ENCODE assay signal across 10 mouse cellular contexts in the genomic region with DNA sequence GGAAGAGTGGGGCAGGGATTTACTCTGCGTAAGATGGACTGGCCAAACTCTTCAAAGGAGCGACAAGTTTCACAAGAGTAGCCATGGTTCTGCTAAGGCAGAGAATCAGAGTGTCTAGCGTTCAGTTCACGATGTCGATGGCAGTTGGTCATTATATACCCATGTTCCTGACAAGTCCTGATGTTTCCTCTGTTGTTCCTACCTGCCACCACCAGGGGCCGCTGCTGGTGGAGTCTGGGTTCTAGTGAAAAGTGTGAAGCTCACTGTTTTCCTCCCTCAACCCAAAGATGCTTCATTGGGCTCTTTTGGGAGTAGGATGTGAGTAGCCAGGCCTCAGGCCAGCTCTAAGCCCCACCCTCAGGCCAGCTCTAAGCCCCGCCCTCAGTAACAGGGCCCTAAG. TPM values are rescaled to one million over a fixed set of nuclear protein-coding genes. Genes with fewer than 3 reads are reported as not detected.
A peak's percentile ranks its signal among the peaks of the same experiment; 100 is the strongest.
DNase-seq lines count a peak whose midpoint lies in the region; ATAC-seq and TF ChIP-seq lines count a peak whose summit lies in the region.
"Had no signal": no experiment of that assay in that cellular context is flagged by ENCODE, and none has a peak within 500 bp of the region (broad histone marks: within the 10 kb centered on the region; RNA-seq: fewer than 3 reads in every experiment).

No protein-coding gene starts in this region.

- H3K4me2 ChIP-seq in hindbrain, embryonic 13.5 days, result no peak overlapping the region
- H3K4me2 ChIP-seq: embryonic facial prominence, embryonic 12.5 days; limb, embryonic 13.5 days had no signal

- H3K27ac ChIP-seq in hindbrain, embryonic 10.5 days, result no peak overlapping the region
- H3K27ac ChIP-seq in hindbrain, embryonic 13.5 days, result no peak overlapping the region
- H3K27ac ChIP-seq in cortical plate, adult 2 months (ENCODE audit: insufficient read depth, low read length), result no peak overlapping the region
- no peak overlapping the region for H3K27ac ChIP-seq in small intestine, adult 2 months (ENCODE audit: insufficient read depth, low read depth, low read length)
- H3K27ac ChIP-seq in forebrain, embryonic 10.5 days, result no peak overlapping the region
- H3K27ac ChIP-seq: embryonic facial prominence, embryonic 12.5 days; limb, embryonic 13.5 days had no signal

- no peak overlapping the region for H3K4me3 ChIP-seq in hindbrain, embryonic 10.5 days
- H3K4me3 ChIP-seq in hindbrain, embryonic 13.5 days, result no peak overlapping the region
- no peak overlapping the region for H3K4me3 ChIP-seq in E14TG2a.4 (replicated peaks; ENCODE audit: low read length)
- H3K4me3 ChIP-seq in cortical plate, adult 2 months (ENCODE audit: insufficient read depth, low read length), result no peak overlapping the region
- no peak overlapping the region for H3K4me3 ChIP-seq in small intestine, adult 2 months (ENCODE audit: low read depth, low read length)
- no peak overlapping the region for H3K4me3 ChIP-seq in forebrain, embryonic 10.5 days
- H3K4me3 ChIP-seq: embryonic facial prominence, embryonic 12.5 days; limb, embryonic 13.5 days had no signal

- peaks cover 6% of the 10 kb centered on the region for H3K27me3 ChIP-seq in hindbrain, embryonic 10.5 days (ENCODE audit: insufficient read depth, poor library complexity, severe bottlenecking)
- H3K27me3 ChIP-seq in hindbrain, embryonic 13.5 days, result no peaks in the 10 kb centered on the region
- H3K27me3 ChIP-seq in E14TG2a.4 (ENCODE audit: insufficient read depth, low read length), result peaks cover 26% of the 10 kb centered on the region
- no peaks in the 10 kb centered on the region; the same call in 1 of the 2 replicates for H3K27me3 ChIP-seq in small intestine, adult 2 months (ENCODE audit: control insufficient read depth, insufficient read depth, low read length)
- peaks cover 10% of the 10 kb centered on the region; the same call in 1 of the 2 replicates for H3K27me3 ChIP-seq in forebrain, embryonic 10.5 days (ENCODE audit: poor library complexity, severe bottlenecking)
- H3K27me3 ChIP-seq: embryonic facial prominence, embryonic 12.5 days; limb, embryonic 13.5 days had no signal

- H3K4me1 ChIP-seq in hindbrain, embryonic 10.5 days (replicated peaks), result no peaks in the 10 kb centered on the region
- no peaks in the 10 kb centered on the region for H3K4me1 ChIP-seq in hindbrain, embryonic 13.5 days (replicated peaks)
- peaks cover 24% of the 10 kb centered on the region for H3K4me1 ChIP-seq in E14TG2a.4 (replicated peaks; ENCODE audit: low read depth, low read length)
- no peaks in the 10 kb centered on the region for H3K4me1 ChIP-seq in cortical plate, adult 2 months (ENCODE audit: control insufficient read depth, insufficient read depth, low read length)
- H3K4me1 ChIP-seq in small intestine, adult 2 months (ENCODE audit: control insufficient read depth, insufficient read depth, insufficient read length, low read length), result no peaks in the 10 kb centered on the region
- no peaks in the 10 kb centered on the region for H3K4me1 ChIP-seq in forebrain, embryonic 10.5 days
- H3K4me1 ChIP-seq: embryonic facial prominence, embryonic 12.5 days; limb, embryonic 13.5 days had no signal

- ATAC-seq in hindbrain, embryonic 13.5 days (ENCODE audit: low FRiP score), result no peak

- H3K9me3 ChIP-seq in hindbrain, embryonic 10.5 days, result no peaks in the 10 kb centered on the region
- no peaks in the 10 kb centered on the region for H3K9me3 ChIP-seq in hindbrain, embryonic 13.5 days
- no peaks in the 10 kb centered on the region for H3K9me3 ChIP-seq in E14TG2a.4 (ENCODE audit: low read length)
- no peaks in the 10 kb centered on the region for H3K9me3 ChIP-seq in forebrain, embryonic 10.5 days
- H3K9me3 ChIP-seq: embryonic facial prominence, embryonic 12.5 days; limb, embryonic 13.5 days had no signal

- H3K36me3 ChIP-seq in hindbrain, embryonic 10.5 days, result no peaks in the 10 kb centered on the region
- H3K36me3 ChIP-seq in hindbrain, embryonic 13.5 days, result no peaks in the 10 kb centered on the region
- no peaks in the 10 kb centered on the region for H3K36me3 ChIP-seq in E14TG2a.4 (ENCODE audit: insufficient read depth, low read length)
- no peaks in the 10 kb centered on the region for H3K36me3 ChIP-seq in small intestine, adult 2 months (ENCODE audit: control insufficient read depth, insufficient read depth, low read length)
- H3K36me3 ChIP-seq in forebrain, embryonic 10.5 days (replicated peaks), result no peaks in the 10 kb centered on the region
- H3K36me3 ChIP-seq: embryonic facial prominence, embryonic 12.5 days; limb, embryonic 13.5 days had no signal

- TF ChIP-seq POLR2A in cortical plate, adult 2 months (IDR thresholded peaks at IDR 0.05; ENCODE audit: extremely low read depth, insufficient read depth, low read length), result no peak
- no peak for TF ChIP-seq POLR2A in small intestine, adult 2 months (IDR thresholded peaks at IDR 0.05; ENCODE audit: low read depth, low read length)

- 63% methylated on average over 7 of the region's 7 CpGs for WGBS in hindbrain, embryonic 10.5 days
- WGBS in hindbrain, embryonic 13.5 days, result 65% methylated on average over 7 of the region's 7 CpGs
- 69% methylated on average over 7 of the region's 7 CpGs for WGBS in small intestine, adult 2 months
- WGBS in forebrain, embryonic 10.5 days, result 63% methylated on average over 7 of the region's 7 CpGs

- H3K9ac ChIP-seq in hindbrain, embryonic 13.5 days, result no peak overlapping the region
- H3K9ac ChIP-seq: embryonic facial prominence, embryonic 12.5 days; limb, embryonic 13.5 days had no signal

- peak; percentile 10 for DNase-seq in hindbrain, embryonic 10.5 days (ENCODE audit: low spot score)
- DNase-seq in forebrain, embryonic 10.5 days (ENCODE audit: extremely low spot score, low spot score), result no peak
- no peak for DNase-seq in heart, adult 18-20 months
- no peak for DNase-seq in kidney, adult 11 months

- peak; percentile 92 for TF ChIP-seq CTCF in E14TG2a.4 (conservative IDR thresholded peaks at IDR 0.05; ENCODE audit: low read length)
- 0 out of 2 replicates have a peak, but pooled peaks have one; percentile 12 for TF ChIP-seq CTCF in cortical plate, adult 2 months (IDR thresholded peaks at IDR 0.05; ENCODE audit: extremely low read depth, insufficient read depth, low read length)
- peak; percentile 48; the same call in 1 of the 2 replicates for TF ChIP-seq CTCF in small intestine, adult 2 months (IDR thresholded peaks at IDR 0.05; ENCODE audit: extremely low read depth, insufficient read length, insufficient replicate concordance, low read depth, low read length)

RNA-seq across cellular contexts. Expression of a gene that starts 33.3 kb away (rescaled TPM):
- polyA plus RNA-seq in hindbrain, embryonic 10.5 days (2016; fragmentation: Nextera tagmentation; extraction: Ambion mirVana), result 20.4 and 23.3 TPM in 2 replicates
- polyA plus RNA-seq in hindbrain, embryonic 13.5 days (2015; fragmentation: Nextera tagmentation; extraction: Ambion mirVana), result 11.3 and 12.4 TPM in 2 replicates
- 21.7 and 24.4 TPM in 2 replicates for polyA plus RNA-seq in cortical plate, adult 2 months (2012; rRNA removed)
- polyA plus RNA-seq in small intestine, adult 2 months (2012; rRNA removed), result 8.3 and 13.9 TPM in 2 replicates
- polyA plus RNA-seq in forebrain, embryonic 10.5 days (2016; fragmentation: Nextera tagmentation; extraction: Ambion mirVana), result 20.2 and 23.5 TPM in 2 replicates
- total RNA-seq in heart, adult 18-20 months (2021), result 10 to 100 TPM; 20.5 to 23.7 TPM

RNA-seq across cellular contexts. Expression of a gene that starts 43.4 kb away (rescaled TPM):
- polyA plus RNA-seq in hindbrain, embryonic 10.5 days (2016; fragmentation: Nextera tagmentation; extraction: Ambion mirVana), result 0.67 and 5.9 TPM in 2 replicates
- 1.1 and 1.2 TPM in 2 replicates for polyA plus RNA-seq in hindbrain, embryonic 13.5 days (2015; fragmentation: Nextera tagmentation; extraction: Ambion mirVana)
- polyA plus RNA-seq in cortical plate, adult 2 months (2012; rRNA removed), result 0.15 TPM in 2 replicates
- not detected in 2 replicates for polyA plus RNA-seq in small intestine, adult 2 months (2012; rRNA removed)
- 8.8 and 10.5 TPM in 2 replicates for polyA plus RNA-seq in forebrain, embryonic 10.5 days (2016; fragmentation: Nextera tagmentation; extraction: Ambion mirVana)
- not detected for total RNA-seq in heart, adult 18-20 months (2021)
- polyA plus RNA-seq: limb, embryonic 13.5 days had no signal

Comparison
In these comparisons a context has a peak if more than half of its experiments do, and no peak if none do; other contexts are left out.
1. CTCF ChIP-seq: peak in every context shown above with its lines; median percentile 92 in E14TG2a.4; 48 in small intestine, adult 2 months; 12 in cortical plate, adult 2 months.